Mouse (Mus musculus): ENCODE data around the gene Il2ra.
A peak's percentile ranks its signal among the peaks of the same experiment; 100 is the strongest.
"Not testable (repeated sequence)": the region's sequence is repeated elsewhere in the genome, so short reads cannot be mapped to it uniquely, and the experiment has no call there.

The Il2ra gene

DNA sequence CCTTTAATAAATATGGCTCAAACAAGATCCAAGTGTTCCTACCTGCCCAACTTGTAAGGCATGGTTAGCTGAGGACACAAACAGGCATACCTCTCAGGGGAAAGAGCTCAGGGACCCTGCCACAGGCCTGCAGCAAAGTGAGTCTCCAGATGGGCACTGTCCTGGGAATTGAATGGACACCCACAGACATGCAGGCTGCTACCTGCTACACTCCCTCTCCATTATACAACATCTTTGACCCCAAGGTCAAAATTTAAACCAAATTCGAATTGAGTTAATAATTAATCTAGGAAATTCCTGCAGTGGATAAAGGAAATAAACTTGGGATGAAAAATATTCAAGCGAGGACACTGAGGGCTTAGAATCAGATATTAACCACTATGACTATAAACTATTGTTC, 53.3 kb downstream of the Il2ra start:
- no peak for ATAC-seq (ENCODE audit: insufficient number of reproducible peaks, low FRiP score, low TSS enrichment)

DNA sequence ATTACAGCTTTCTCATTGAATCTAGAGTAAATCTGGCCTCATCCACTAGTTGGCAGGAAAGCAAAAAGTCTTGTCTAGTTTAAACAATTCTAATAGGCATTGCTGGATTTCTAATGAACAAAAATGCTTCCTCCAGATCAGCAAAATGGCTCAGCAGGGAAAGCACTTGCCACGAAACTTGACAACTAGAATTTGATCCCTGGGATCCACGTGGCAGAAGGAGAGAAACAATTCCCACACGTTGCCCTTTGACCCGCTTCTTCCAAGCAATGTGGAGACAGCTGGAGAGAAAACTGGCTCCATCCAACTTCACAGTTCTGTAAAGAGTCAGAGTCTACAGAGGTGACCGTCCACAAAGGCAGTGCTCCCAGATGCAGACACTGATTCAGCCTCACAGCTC, 56.4 kb downstream of the Il2ra start:
- ATAC-seq (ENCODE audit: insufficient number of reproducible peaks, low FRiP score, low TSS enrichment): no peak

DNA sequence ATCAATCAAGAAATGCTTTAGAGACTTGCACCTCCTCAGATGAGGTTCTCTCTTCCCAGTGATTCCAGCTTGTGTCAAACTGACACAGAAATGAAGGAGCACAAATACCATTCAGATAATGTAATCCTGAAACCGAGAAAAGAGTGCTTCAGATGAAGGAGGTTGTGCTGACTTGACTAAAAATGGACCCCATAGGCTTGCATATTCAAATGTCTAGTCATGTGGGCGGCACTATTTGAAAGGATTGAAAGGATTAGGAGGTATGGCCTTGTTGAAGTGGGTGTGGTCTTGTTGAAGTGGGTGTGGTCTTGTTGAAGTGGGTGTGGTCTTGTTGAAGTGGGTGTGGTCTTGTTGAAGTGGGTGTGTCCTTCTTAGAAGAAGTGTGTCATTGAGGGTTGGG, 57.3 kb downstream of the Il2ra start:
- no peak for ATAC-seq (ENCODE audit: insufficient number of reproducible peaks, low FRiP score, low TSS enrichment)

DNA sequence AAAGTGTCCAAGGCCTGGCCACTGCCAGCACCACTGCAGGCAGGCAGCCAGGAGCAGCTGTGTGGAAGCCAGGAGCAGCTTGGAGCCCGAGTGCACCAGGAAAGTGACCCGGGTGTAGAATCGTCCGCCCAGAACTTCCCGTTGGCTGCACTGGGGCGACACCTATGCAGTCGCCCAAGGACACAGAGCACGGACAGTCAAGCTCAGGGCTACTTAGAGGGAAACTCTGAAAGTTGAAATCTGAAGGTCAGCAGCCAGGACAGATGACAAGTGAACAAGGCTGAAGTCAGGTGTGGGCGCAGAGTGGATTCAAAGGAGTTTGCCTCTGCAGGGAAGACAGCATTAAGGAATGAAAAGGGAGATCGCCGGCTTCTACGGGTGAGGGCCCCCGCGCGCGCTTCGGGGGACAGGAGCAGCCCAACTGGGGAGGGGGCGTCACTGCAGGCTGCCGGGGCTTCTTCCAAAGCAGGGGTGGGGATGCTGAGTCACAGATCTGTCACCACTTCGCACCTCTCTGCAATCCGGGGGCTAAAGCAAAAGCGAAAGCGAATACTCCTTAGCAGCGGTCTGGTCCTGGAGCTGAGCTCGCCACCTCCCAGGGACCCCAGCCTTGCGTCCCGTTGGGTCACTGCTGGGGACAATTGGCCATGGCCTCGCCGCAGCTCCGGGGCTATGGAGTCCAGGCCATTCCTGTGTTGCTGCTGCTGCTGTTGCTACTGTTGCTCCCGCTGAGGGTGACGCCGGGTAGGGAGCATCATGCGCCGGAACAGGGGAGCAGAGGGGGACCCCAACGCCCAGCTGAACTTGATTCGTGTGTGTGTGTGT, 62.8 kb downstream of the Il2ra start, which contains the start of gene Il15ra:
Gene Il15ra (plus strand): TSS at position 90 of the 825 bp plus-strand sequence.
- peak; percentile 57; the same call in 1 of the 2 replicates for ATAC-seq (ENCODE audit: insufficient number of reproducible peaks, low FRiP score, low TSS enrichment)

DNA sequence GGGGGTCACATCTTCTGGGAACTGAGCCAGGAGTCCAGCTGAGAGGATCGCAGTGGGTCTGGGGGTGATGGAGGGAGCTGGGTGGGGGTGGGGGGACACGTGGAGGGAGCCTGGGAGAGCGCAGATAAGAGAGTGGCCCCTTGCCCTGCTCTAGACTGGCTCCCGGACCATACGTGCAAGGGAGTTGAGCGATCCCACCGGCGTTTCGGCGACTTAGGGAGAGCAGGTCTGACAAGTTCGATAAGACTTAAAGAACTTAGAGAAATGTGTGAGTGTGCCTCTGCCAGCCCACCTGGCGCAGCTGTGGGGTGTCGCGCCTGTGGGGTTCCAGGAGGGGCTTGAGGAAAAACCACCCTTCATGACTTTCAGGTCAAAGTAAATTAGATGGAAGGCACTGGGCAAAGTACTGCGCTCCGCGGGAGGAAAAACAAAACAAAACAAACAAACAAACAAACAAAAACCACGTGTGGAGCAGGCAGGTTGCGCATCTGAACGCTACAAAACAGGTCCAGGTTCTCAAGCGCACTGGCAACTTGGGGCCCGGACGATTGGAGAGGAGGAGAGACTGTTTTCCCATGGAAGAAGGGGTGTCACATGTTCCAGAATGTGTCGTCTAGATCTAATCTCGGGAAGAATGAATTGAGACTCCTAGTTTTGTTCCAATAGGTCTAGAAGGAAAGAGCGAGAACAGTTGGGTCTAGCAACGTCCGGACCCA, 63.6 kb downstream of the Il2ra start:
- ATAC-seq (ENCODE audit: insufficient number of reproducible peaks, low FRiP score, low TSS enrichment): no peak

DNA sequence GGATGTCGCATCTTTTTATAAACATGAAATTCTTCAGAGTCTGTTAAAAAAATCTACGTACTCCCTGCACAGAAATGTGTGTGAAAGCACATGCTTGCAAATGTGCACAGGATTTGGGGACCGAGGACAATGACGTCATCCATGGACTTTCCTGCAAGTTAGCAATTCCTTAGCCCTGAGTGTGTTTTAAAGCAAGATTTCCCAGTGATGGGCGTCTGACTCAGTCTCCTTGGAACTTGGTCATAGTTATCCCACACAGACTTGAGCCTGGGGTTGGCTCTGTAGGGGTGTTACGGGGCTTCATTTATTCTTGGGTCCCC, 64.1 kb downstream of the Il2ra start:
- ATAC-seq (ENCODE audit: insufficient number of reproducible peaks, low FRiP score, low TSS enrichment): no peak

DNA sequence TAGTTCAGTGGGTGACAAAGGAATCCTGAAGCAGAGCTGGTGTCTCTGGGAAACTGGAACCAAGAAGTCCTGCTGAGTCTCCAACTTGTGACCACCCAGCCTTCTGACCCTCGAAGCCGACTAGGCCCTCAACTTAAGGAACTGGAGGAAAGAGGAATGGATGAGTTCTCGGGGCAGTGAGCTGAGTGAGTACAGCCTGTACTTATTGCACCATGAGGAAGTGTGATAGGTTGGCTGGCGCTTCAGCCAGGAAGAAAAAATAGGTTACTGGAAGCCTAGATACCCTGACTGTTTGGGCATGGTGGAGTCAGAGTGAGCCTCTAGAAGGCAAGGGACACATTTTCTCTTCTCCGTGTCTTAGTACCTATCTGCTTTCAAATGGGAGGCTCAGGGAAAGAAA, 65.9 kb downstream of the Il2ra start:
- no peak for ATAC-seq (ENCODE audit: insufficient number of reproducible peaks, low FRiP score, low TSS enrichment)

DNA sequence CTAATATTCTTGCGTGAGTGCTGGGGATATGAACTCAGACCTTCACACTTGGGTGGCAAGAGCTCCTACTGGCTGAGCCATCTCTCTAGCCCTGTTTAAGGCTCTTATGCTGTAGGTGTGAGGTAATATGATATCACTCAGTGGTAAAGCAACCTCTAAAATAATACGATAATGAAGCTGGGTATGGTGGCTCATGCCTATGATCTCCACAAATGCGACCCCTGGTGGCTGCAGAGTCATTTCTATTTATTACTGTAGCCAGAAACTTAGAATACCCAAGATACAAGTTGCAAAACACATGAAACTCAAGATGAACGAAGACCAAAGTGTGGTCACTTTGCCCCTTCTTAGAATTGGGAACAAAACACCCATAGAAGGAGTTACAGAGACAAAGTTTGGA, 67.5 kb downstream of the Il2ra start:
- ATAC-seq (ENCODE audit: insufficient number of reproducible peaks, low FRiP score, low TSS enrichment): not testable (repeated sequence)

DNA sequence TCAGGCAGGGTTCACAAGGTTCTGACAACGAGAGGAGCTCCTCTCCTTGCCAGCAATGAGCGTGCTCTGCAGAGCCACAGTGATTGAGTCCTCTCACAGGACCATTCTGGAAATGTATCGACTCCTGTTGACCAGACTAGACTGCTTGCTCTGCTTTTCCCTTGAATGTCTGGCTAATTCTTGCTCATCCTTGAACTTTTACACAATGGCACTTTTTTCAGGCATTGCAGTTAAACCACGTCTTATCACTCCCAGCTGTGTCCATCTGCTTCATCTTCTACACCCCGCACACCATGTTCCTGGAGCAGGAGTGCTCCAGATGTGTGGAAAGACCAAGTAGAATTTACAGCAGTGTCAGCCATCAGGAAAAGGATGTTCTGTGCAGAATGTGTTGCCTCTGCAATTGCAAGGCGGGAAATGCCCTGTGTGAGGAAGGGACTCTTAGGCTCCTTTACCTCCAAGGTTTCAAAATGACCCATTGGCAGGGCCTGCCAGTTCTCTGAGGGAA, 69.9 kb downstream of the Il2ra start:
- no peak for ATAC-seq (ENCODE audit: insufficient number of reproducible peaks, low FRiP score, low TSS enrichment)

DNA sequence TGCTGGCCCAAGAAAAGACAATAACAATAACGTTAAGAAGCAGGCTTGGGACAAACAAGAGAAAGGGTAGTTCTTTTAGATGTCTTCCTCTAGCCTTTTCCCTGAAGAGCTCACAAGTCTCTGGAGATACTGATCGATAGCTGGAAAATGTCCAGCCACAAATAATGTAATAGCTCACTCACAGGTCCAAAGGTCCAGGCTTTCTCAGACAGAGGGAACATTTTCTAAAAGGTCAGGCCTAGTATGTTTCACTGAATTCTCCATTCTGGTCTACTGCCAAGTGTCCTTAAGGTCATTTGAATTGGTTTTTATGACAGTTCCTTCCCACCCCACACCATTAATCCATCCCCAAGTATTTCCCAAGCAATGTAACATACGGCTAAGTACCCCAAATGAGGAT, 70.4 kb downstream of the Il2ra start:
- no peak for ATAC-seq (ENCODE audit: insufficient number of reproducible peaks, low FRiP score, low TSS enrichment)

DNA sequence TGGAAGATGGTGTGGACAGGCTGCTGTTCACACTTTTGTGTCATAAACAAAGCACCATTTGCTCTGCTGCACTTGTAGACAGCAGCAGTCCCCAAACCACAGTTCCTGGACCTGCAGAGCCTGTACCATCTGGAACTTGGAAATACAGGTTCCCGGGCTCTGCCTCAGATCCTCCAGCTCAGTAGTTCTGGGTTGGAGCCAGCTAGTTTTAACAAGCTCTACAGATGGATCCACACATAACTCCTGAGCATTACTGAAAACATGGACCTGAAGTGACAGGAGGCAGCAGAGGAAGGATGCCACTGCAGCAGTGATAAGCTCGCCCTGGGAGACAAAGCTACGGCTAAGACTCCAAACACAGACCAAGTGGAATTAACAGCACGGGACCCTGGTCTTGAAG, 71.9 kb downstream of the Il2ra start:
- no peak for ATAC-seq (ENCODE audit: insufficient number of reproducible peaks, low FRiP score, low TSS enrichment)

DNA sequence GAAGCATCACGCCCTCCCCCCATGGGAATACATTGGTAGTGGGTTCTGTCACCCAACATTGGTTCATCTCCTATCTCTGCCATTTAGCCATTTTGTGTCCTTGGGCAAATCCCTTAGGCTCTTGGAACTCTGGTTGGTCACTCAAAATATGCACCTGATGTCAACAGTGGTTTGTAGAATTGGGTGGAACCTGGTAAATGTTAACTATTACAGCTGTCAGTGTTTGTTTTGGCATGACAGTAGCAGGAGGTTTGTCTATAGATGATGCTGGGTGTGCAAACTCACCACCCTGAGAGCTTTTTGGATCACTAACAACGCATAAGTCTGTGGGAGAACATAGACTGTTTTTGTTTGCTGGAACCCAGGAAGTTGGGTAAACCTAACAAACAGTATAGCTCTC, 76.0 kb downstream of the Il2ra start:
- ATAC-seq (ENCODE audit: insufficient number of reproducible peaks, low FRiP score, low TSS enrichment): no peak

DNA sequence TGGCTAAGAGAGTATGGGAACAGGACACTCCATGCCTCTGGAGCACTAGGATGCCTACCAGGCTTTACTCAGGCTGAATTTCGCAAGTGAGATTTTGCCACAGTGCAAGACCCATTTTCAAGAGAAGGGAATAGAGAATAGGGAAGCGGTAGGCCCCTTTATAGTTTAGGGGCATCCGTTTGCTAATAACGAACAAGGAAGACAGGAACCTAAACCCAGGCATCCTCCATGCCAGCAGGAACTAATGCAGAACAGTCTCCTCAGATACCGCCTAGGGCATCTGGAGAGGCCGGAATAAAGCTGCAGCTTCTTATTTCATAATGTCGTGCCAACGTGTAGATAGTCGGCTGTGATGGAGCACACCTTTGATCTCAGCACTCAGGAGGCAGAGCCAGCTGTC, 80.0 kb downstream of the Il2ra start:
- no peak for ATAC-seq (ENCODE audit: insufficient number of reproducible peaks, low FRiP score, low TSS enrichment)

DNA sequence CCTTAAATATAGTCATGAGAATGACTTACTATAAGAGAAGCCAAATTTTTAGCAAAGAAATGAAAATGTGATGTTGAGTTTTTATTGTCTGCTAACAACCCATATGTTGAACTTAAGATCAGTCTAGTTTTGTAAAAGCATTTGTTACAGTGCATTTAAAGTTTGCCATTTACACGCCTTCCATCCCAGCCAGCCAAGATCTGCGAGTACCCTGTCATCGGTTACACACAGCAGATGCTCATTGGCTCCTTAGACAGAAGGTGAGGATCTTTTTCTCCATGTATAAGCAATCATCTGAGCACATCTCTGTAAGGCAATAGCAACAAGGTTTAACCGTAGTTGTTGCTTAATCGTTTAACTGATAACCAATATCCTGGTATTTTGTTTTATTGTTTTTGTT, 85.0 kb downstream of the Il2ra start:
- no peak for ATAC-seq (ENCODE audit: insufficient number of reproducible peaks, low FRiP score, low TSS enrichment)

DNA sequence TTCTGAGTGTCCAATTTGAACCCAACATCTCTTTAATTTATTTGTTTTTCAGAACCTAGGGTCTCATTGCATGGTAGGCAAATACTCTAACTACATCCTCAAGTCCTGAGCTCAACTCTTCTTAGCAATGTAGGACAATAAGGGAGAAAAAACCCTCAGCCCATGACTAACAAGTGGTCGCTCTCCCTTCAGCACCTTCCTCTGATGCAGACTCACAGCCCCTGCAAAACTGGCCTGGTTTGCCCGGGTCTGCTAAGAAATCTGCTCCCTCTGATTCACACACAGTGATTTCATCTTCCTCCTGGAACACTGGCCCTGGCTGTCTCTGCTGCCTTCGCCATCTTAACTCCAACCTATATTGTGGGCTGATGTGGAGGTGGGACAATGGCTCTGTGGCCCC, 86.5 kb downstream of the Il2ra start:
- no peak for ATAC-seq (ENCODE audit: insufficient number of reproducible peaks, low FRiP score, low TSS enrichment)

DNA sequence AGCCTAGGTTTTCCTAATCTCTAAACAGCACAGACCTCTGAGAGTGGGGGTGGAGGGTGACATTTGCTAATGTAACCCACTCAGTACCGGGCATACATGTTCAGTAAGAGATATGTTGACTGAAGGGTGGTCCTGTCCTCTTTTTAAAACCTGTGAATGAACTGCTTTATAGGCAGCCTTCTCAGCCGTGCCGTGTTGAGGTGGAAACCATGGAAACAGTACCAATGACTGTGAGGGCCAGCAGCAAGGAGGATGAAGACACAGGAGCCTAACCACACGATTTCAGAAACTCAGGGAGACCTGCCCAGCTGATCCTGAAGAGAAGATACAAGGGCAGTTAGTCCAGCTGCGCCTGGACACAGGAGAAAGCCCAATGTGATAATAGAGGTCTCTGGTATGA, 90.4 kb downstream of the Il2ra start:
- ATAC-seq (ENCODE audit: insufficient number of reproducible peaks, low FRiP score, low TSS enrichment): 0 out of 2 replicates have a peak, but pooled peaks have one; percentile 6

DNA sequence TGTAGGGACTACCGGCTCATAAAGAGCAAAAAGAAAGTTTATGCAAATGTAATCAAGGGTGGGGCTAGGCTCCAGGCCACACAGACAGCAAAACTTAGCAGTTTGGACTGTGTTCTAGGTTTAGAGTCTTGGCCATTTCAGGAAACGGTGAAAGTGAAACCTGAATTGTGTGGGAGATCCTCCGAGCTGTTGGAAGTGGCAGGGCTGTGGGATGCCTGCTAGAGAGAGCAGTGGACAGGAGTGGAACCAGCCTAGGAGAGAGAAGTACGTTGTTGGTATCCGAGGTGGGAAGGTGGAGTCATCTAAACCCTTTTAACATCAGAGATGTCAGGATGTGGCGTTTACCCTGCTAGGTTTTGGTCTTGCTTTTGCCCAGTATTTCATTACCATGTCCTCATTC, 93.2 kb downstream of the Il2ra start:
- ATAC-seq (ENCODE audit: insufficient number of reproducible peaks, low FRiP score, low TSS enrichment): no peak

DNA sequence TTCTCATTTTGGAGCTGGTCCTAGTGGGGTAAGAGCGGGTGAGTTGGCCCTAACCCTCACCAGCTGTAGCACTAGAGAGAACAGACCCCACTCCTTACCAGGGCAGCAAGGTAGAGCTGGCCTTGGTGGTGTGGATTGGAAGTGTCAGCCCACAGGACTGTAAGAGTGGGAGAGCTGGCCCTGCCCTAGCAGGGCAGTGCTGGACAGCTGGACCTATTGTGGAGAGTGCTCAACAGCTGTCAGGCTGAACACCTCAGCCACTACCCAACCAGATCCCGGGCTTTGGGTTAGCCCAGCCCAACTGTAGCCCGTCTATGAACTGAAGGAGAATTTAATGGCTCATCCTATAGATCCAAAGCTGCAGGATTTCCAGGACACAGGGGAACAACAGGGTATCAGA, 96.2 kb downstream of the Il2ra start:
- no peak for ATAC-seq (ENCODE audit: insufficient number of reproducible peaks, low FRiP score, low TSS enrichment)

DNA sequence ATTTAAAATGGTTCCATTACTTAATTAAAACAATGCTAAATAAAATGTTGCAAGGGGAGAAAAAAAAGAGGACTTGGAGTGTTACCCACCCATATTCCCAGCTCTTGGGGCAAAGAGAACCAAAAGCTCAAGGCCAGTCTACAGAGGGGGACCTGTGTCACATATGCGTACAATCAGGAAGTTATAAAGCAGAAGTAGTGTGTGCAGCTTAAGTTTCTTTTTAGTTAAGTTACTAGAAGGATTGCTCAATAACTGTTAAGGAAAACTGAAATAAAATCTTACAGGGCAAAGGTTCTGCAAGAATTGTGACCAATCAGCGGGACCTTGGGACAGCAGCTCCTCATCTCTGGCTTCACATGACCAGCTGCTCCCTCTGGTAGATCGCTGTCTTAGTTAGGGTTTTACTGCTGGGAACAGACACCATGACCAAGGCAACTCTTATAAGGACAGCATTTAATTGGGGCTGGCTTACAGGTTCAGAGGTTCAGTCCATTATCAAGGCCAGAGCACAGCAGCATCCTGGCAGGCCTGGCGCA, 97.0 kb downstream of the Il2ra start:
- no peak for ATAC-seq (ENCODE audit: insufficient number of reproducible peaks, low FRiP score, low TSS enrichment)

Measured in cerebellum, adult (tissue).